Mouse (Mus musculus) midbrain, embryonic 13.5 days (tissue): ENCODE measurements at regions not wholly inside any gene's neighbourhood (a gene's known extent, or its start where the extent isn't known, plus 50 kb on each side); places are given as distances from the start of the nearest gene placed in this dataset.

Source experiments
- ATAC-seq: fragments of 200-750 bp; cut with Nextera tagmentation; 2 replicates; pipeline ENCODE4 v1.8.0; 2017; ENCODE audit warnings: mild to moderate bottlenecking, moderate TSS enrichment, moderate library complexity
- H3K27ac ChIP-seq: fragments of 300-500 bp; sonication (generic); 2 replicates; pipeline ENCODE4 v1.5.1; 2015; ENCODE audit warnings: inconsistent platforms, mild to moderate bottlenecking, moderate library complexity
- H3K27me3 ChIP-seq: fragments of 300-500 bp; sonication (generic); 2 replicates; pipeline ENCODE4 v1.6.1; 2015; ENCODE audit warnings: mild to moderate bottlenecking, inconsistent platforms
- H3K36me3 ChIP-seq: fragments of 300-500 bp; sonication (generic); 2 replicates; pipeline ENCODE4 v1.6.1; 2015; ENCODE audit warnings: mild to moderate bottlenecking, inconsistent platforms
- H3K4me1 ChIP-seq: fragments of 300-500 bp; sonication (generic); replicated peaks from 2 replicates; pipeline ENCODE4 v1.6.1; 2015; ENCODE audit warnings: inconsistent platforms
- H3K4me2 ChIP-seq: fragments of 300-500 bp; sonication (generic); replicated peaks from 2 replicates; pipeline ENCODE4 v1.6.1; 2015; ENCODE audit warnings: moderate library complexity, mild to moderate bottlenecking, inconsistent platforms
- H3K4me3 ChIP-seq: fragments of 300-500 bp; sonication (generic); replicated peaks from 2 replicates; pipeline ENCODE4 v1.5.1; 2015; ENCODE audit warnings: mild to moderate bottlenecking, inconsistent platforms
- H3K9ac ChIP-seq: fragments of 300-500 bp; sonication (generic); replicated peaks from 2 replicates; pipeline ENCODE4 v1.6.1; 2015; ENCODE audit warnings: mild to moderate bottlenecking, inconsistent platforms
- H3K9me3 ChIP-seq: fragments of 300-500 bp; sonication (generic); 2 replicates; pipeline ENCODE4 v1.6.1; 2016; ENCODE audit warnings: mild to moderate bottlenecking, inconsistent platforms
- WGBS: fragments of 180-500 bp; shearing (Covaris S2); methylation state at CpG from one replicate; pipeline ENCODE4 v1.1.7; 2015; 5-methylcytosine and 5-hydroxymethylcytosine counted together

DNA sequence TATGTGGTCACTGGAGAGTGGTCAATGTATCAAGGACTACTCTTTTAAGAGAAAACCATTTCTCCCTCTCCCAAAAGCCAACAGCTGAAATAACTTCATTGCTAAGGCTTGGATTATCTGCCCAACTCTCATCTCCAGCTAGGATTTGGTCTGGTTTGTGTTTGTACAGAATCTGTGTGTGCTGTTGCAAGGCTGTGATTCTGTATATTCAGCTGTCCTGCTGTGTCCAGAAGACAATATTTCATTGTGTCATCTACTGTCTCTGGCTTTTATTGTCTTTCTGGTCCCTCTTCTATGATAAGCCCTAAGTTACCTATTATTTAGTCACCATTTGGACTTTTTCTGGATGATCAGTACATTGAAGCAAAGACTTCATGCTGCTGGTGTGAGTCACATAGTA, 110.9 kb downstream of the Cenpc1 start:
- H3K9ac ChIP-seq = no peak overlapping the region
- H3K27me3 ChIP-seq = no peaks in the 10 kb centered on the region
- no peak overlapping the region for H3K4me2 ChIP-seq
- H3K27ac ChIP-seq = no peak overlapping the region
- ATAC-seq = no peak
- H3K4me3 ChIP-seq = no peak overlapping the region
- no peaks in the 10 kb centered on the region for H3K9me3 ChIP-seq
- H3K4me1 ChIP-seq = no peaks in the 10 kb centered on the region
- no peaks in the 10 kb centered on the region for H3K36me3 ChIP-seq

DNA sequence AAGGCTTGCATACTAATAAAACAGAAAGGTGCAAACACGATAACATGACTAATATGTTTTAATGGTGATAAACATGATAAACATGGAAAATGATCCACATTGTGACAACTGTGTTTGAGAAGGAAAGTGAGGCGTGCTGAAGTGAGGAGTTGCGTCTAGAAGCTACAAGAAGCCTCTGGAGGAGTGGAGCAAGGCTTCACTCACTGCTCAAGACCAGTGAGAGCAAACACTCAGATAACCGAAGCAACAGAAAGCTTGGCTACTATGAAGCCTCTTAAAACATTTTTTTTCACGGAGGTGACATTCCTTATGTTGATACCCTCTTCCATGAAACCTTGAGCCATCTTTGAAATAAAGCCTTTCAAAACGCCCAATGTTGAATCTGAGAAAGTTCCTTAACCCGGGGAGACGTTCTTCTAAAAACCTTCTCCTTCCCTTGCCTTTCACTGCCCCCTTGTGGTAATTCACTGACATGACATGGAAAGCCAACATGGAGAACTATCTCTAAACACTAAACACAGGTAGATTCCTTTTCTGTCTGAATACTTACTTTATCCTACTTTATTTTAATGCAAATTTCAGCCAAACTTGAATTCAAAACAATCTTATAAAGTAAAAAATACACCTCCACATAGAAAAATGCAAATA, 128.6 kb downstream of the Cenpc1 start:
- no peaks in the 10 kb centered on the region for H3K4me1 ChIP-seq
- ATAC-seq = peak; percentile 50
- no peak overlapping the region for H3K9ac ChIP-seq
- H3K36me3 ChIP-seq = no peaks in the 10 kb centered on the region
- no peak overlapping the region for H3K27ac ChIP-seq
- 36% methylated on average over 8 of the region's 8 CpGs for WGBS
- H3K4me2 ChIP-seq = no peak overlapping the region
- no peaks in the 10 kb centered on the region for H3K27me3 ChIP-seq
- H3K4me3 ChIP-seq = no peak overlapping the region
- H3K9me3 ChIP-seq = no peaks in the 10 kb centered on the region

GRCm38 (mm10) chr5:85918288-85918687, 147.1 kb downstream of the Cenpc1 start:
- Histone ChIP-seq H3K4me2 (no peak overlapping the region), H3K4me1 (no peaks in the 10 kb centered on the region), H3K27me3 (no peaks in the 10 kb centered on the region), H3K9me3 (no peaks in the 10 kb centered on the region), H3K4me3 (no peak overlapping the region), H3K36me3 (no peaks in the 10 kb centered on the region), H3K27ac (no peak overlapping the region), H3K9ac (no peak overlapping the region)
- WGBS = 95% methylated on average over 2 of the region's 2 CpGs
- no peak for ATAC-seq

- WGBS = 77% methylated on average over 4 of the region's 4 CpGs
- Histone ChIP-seq H3K4me3 (no peak overlapping the region), H3K27ac (no peak overlapping the region), H3K4me1 (no peaks in the 10 kb centered on the region), H3K27me3 (no peaks in the 10 kb centered on the region), H3K36me3 (no peaks in the 10 kb centered on the region), H3K9ac (no peak overlapping the region), H3K4me2 (no peak overlapping the region), H3K9me3 (no peaks in the 10 kb centered on the region)
- ATAC-seq = no peak
These were observed 150.4 kb downstream of the Cenpc1 start for GRCm38 (mm10) chr5:85915000-85915399.

DNA sequence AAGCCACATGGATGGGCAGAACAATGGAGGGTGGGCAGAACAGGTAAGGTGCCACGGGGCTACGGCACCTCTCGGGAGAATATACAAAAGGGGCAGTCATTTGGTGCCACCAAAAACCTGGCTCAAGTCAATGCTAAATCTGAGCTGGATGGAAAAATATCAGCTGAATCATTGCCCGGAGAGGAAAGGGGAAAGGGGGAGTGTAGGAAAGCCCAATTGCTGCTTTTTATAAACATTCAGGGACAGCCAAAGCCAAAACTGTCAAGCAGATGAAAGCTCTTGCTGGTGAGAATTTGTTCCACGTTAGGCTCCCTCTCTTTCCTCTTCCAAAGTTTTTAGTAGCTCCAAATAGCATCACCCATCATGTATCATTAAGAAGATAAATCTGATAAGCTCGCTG, 168.9 kb downstream of the Cenpc1 start:
- 87% methylated on average over 6 of the region's 6 CpGs for WGBS
- no peak overlapping the region for H3K27ac ChIP-seq
- no peak overlapping the region for H3K4me2 ChIP-seq
- H3K9me3 ChIP-seq = no peaks in the 10 kb centered on the region
- no peak for ATAC-seq
- no peaks in the 10 kb centered on the region for H3K4me1 ChIP-seq
- no peaks in the 10 kb centered on the region for H3K36me3 ChIP-seq
- H3K27me3 ChIP-seq = no peaks in the 10 kb centered on the region
- H3K9ac ChIP-seq = no peak overlapping the region
- no peak overlapping the region for H3K4me3 ChIP-seq

DNA sequence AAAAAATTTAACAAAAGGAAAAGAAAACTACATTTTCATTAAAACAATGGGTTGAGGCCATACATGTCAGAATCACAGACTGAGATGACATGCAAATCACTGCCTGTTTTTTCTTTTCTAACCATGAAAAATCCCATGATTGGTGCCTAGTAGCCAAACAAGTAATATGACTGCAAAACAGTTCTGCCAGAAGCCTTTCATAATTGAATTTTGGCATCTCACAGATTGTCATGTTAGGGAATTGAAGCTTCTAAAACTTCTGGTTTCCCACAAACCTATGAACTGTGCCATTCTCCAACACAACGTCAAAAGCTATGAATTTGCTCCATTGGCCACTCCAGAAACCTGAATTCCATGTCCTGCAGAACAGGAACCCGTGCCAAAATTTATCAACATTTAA, 169.6 kb downstream of the Cenpc1 start:
- WGBS = 77% methylated on average over 2 of the region's 2 CpGs
- H3K27ac ChIP-seq = no peak overlapping the region
- no peaks in the 10 kb centered on the region for H3K36me3 ChIP-seq
- no peak overlapping the region for H3K4me3 ChIP-seq
- no peak overlapping the region for H3K4me2 ChIP-seq
- no peaks in the 10 kb centered on the region for H3K4me1 ChIP-seq
- no peak for ATAC-seq
- H3K9ac ChIP-seq = no peak overlapping the region
- H3K27me3 ChIP-seq = no peaks in the 10 kb centered on the region
- H3K9me3 ChIP-seq = no peaks in the 10 kb centered on the region

- ATAC-seq = no peak
These were observed 195.1 kb downstream of the Cenpc1 start for GRCm38 (mm10) chr5:85870311-85870710.

GRCm38 (mm10) chr5:85832556-85832955, 232.8 kb downstream of the Cenpc1 start:
- H3K27me3 ChIP-seq = no peaks in the 10 kb centered on the region
- no peaks in the 10 kb centered on the region for H3K4me1 ChIP-seq
- ATAC-seq = no peak
- H3K36me3 ChIP-seq = no peaks in the 10 kb centered on the region
- no peak overlapping the region for H3K4me2 ChIP-seq
- no peak overlapping the region for H3K9ac ChIP-seq
- WGBS = 88% methylated on average over 2 of the region's 2 CpGs
- no peaks in the 10 kb centered on the region for H3K9me3 ChIP-seq
- H3K4me3 ChIP-seq = no peak overlapping the region
- H3K27ac ChIP-seq = no peak overlapping the region

More at GRCm38 (mm10) chr5:85870311-85870710, 195.1 kb downstream of the Cenpc1 start:
- H3K27ac ChIP-seq = no peak overlapping the region
- 83% methylated on average over 8 of the region's 8 CpGs for WGBS
- H3K27me3 ChIP-seq = no peaks in the 10 kb centered on the region
- no peaks in the 10 kb centered on the region for H3K4me1 ChIP-seq
- H3K9ac ChIP-seq = no peak overlapping the region
- H3K9me3 ChIP-seq = no peaks in the 10 kb centered on the region
- no peak overlapping the region for H3K4me3 ChIP-seq
- H3K36me3 ChIP-seq = no peaks in the 10 kb centered on the region
- no peak overlapping the region for H3K4me2 ChIP-seq

- no peaks in the 10 kb centered on the region for H3K36me3 ChIP-seq
- 77% methylated on average over 14 of the region's 14 CpGs for WGBS
- no peak overlapping the region for H3K4me3 ChIP-seq
- no peak overlapping the region for H3K4me2 ChIP-seq
- H3K9ac ChIP-seq = no peak overlapping the region
- no peak overlapping the region for H3K27ac ChIP-seq
- ATAC-seq = 0 out of 2 replicates have a peak, but pooled peaks have one; percentile 40
- no peaks in the 10 kb centered on the region for H3K4me1 ChIP-seq
- no peaks in the 10 kb centered on the region for H3K27me3 ChIP-seq
- no peaks in the 10 kb centered on the region for H3K9me3 ChIP-seq
These were observed 269.7 kb downstream of the Cenpc1 start for GRCm38 (mm10) chr5:85795531-85796197.

DNA sequence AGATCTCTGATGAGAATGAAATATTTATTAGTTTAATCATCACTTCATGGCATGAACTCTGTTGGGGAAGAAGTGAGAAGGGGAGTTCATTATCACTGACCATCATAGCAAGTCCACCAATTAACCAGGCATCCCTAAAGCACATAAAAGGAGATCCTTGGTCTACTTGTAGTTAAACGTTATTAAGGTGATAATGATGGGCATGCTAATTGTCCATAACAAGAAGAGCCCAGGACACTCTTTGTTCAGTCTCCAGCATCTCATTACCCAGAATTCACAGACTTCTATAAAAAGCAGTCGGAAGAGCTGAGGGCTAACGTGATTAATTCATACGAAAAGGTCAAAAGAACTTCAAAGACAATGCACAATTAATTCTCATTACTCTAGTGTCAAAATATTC, 272.2 kb downstream of the Cenpc1 start:
- WGBS = 59% methylated on average over 4 of the region's 4 CpGs
- Histone ChIP-seq H3K4me1 (no peaks in the 10 kb centered on the region), H3K4me2 (no peak overlapping the region), H3K27me3 (no peaks in the 10 kb centered on the region), H3K27ac (no peak overlapping the region), H3K9me3 (no peaks in the 10 kb centered on the region), H3K4me3 (no peak overlapping the region), H3K9ac (no peak overlapping the region), H3K36me3 (no peaks in the 10 kb centered on the region)
- no peak for ATAC-seq

GRCm38 (mm10) chr5:85780730-85781454, 284.5 kb downstream of the Cenpc1 start:
- H3K27me3 ChIP-seq = no peaks in the 10 kb centered on the region
- H3K4me2 ChIP-seq = no peak overlapping the region
- H3K36me3 ChIP-seq = no peaks in the 10 kb centered on the region
- H3K27ac ChIP-seq = peak overlapping the region; percentile 25; the same call in 1 of the 2 replicates
- ATAC-seq = peak; percentile 84
- H3K9me3 ChIP-seq = no peaks in the 10 kb centered on the region
- H3K4me3 ChIP-seq = no peak overlapping the region
- no peak overlapping the region for H3K9ac ChIP-seq
- 43% methylated on average over 8 of the region's 8 CpGs for WGBS
- peaks cover 17% of the 10 kb centered on the region for H3K4me1 ChIP-seq

- no peak overlapping the region for H3K9ac ChIP-seq
- no peaks in the 10 kb centered on the region for H3K36me3 ChIP-seq
- H3K4me3 ChIP-seq = no peak overlapping the region
- H3K27me3 ChIP-seq = no peaks in the 10 kb centered on the region
- H3K4me1 ChIP-seq = peaks cover 17% of the 10 kb centered on the region
- H3K9me3 ChIP-seq = no peaks in the 10 kb centered on the region
- H3K27ac ChIP-seq = peak overlapping the region; percentile 67
- peak overlapping the region; percentile 7; the same call in 1 of the 2 replicates for H3K4me2 ChIP-seq
- 14% methylated on average over 5 of the region's 5 CpGs for WGBS
- ATAC-seq = peak; percentile 64
These were observed 285.4 kb downstream of the Cenpc1 start for GRCm38 (mm10) chr5:85780017-85780416.
